Mouse (Mus musculus) embryonic facial prominence, embryonic 15.5 days (tissue): Measurements from ENCODE around the gene Cpd. TPM values are rescaled to one million over a fixed set of nuclear protein-coding genes. Genes with fewer than 3 reads are reported as not detected.
"Not testable (repeated sequence)": the region's sequence is repeated elsewhere in the genome, so short reads cannot be mapped to it uniquely, and the experiment has no call there.

Experiments
- ATAC-seq: fragments of 200-750 bp; cut with Nextera tagmentation; 2 replicates; pipeline ENCODE4 v1.8.0; 2017; ENCODE audit warnings: low read depth, moderate TSS enrichment; ENCODE audit not compliant: insufficient number of reproducible peaks, low FRiP score, low TSS enrichment
- H3K27ac ChIP-seq: fragments of 300-500 bp; sonication (generic); replicated peaks from 2 replicates; pipeline ENCODE4 v1.5.1; 2015; ENCODE audit warnings: mild to moderate bottlenecking, inconsistent platforms
- H3K27me3 ChIP-seq: fragments of 300-500 bp; sonication (generic); 2 replicates; pipeline ENCODE4 v1.6.1; 2015; ENCODE audit warnings: inconsistent platforms
- H3K36me3 ChIP-seq: fragments of 300-500 bp; sonication (generic); 2 replicates; pipeline ENCODE4 v1.6.1; 2015; ENCODE audit warnings: mild to moderate bottlenecking, inconsistent platforms
- H3K4me1 ChIP-seq: fragments of 300-500 bp; sonication (generic); 2 replicates; pipeline ENCODE4 v1.6.1; 2015; ENCODE audit warnings: inconsistent platforms
- H3K4me2 ChIP-seq: fragments of 300-500 bp; sonication (generic); replicated peaks from 2 replicates; pipeline ENCODE4 v1.6.1; 2015; ENCODE audit warnings: mild to moderate bottlenecking, inconsistent platforms
- H3K4me3 ChIP-seq: fragments of 300-500 bp; sonication (generic); replicated peaks from 2 replicates; pipeline ENCODE4 v1.5.1; 2015; ENCODE audit warnings: mild to moderate bottlenecking, inconsistent platforms
- H3K9ac ChIP-seq: fragments of 300-500 bp; sonication (generic); 2 replicates; pipeline ENCODE4 v1.6.1; 2015; ENCODE audit warnings: inconsistent platforms
- H3K9me3 ChIP-seq: fragments of 300-500 bp; sonication (generic); replicated peaks from 2 replicates; pipeline ENCODE4 v1.6.1; 2016; ENCODE audit warnings: inconsistent platforms
- WGBS: fragments of 180-500 bp; shearing (Covaris S2); methylation state at CpG from one replicate; pipeline ENCODE4 v1.1.7; 2015; 5-methylcytosine and 5-hydroxymethylcytosine counted together
- polyA plus RNA-seq: library from polyadenylated mRNA; unstranded; fragments of >200 nt; fragmentation: Nextera tagmentation; extraction: Ambion mirVana; gene quantifications from 2 replicates; pipeline ENCODE4 v1.2.1, GENCODE M21; 2015

Gene Cpd
- polyA plus RNA-seq, 1 experiment from 2014 or later, result 10.8 TPM

DNA sequence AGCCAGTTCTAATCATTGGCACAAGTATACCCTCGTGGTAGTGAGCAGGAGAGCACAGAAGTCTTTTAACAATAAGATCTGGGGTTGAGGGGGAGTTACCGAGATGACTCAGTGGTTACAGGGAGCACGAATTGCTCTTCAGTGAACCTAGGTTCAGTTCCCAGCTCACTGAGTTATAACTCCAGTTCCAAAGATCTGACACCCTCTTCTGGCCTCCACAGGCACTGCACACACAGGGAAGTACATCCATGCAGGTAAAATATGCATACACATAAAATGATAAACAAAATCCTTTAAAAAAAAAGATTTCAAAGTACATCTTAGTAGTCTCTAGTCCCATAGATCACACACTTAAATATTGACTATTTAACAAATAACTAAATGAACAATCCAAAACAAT is 29.2 kb downstream of the Cpd start:
- H3K4me2 ChIP-seq, result no peak overlapping the region
- no peaks in the 10 kb centered on the region for H3K27me3 ChIP-seq
- H3K9me3 ChIP-seq, result no peaks in the 10 kb centered on the region
- no peak overlapping the region for H3K4me3 ChIP-seq
- no peak for ATAC-seq
- H3K27ac ChIP-seq, result no peak overlapping the region
- no peaks in the 10 kb centered on the region for H3K4me1 ChIP-seq
- WGBS, result 82% methylated on average over 3 of the region's 3 CpGs
- no peak overlapping the region for H3K9ac ChIP-seq
- H3K36me3 ChIP-seq, result 0 out of 2 replicates have a peak, but pooled peaks cover 6% of the 10 kb centered on the region

DNA sequence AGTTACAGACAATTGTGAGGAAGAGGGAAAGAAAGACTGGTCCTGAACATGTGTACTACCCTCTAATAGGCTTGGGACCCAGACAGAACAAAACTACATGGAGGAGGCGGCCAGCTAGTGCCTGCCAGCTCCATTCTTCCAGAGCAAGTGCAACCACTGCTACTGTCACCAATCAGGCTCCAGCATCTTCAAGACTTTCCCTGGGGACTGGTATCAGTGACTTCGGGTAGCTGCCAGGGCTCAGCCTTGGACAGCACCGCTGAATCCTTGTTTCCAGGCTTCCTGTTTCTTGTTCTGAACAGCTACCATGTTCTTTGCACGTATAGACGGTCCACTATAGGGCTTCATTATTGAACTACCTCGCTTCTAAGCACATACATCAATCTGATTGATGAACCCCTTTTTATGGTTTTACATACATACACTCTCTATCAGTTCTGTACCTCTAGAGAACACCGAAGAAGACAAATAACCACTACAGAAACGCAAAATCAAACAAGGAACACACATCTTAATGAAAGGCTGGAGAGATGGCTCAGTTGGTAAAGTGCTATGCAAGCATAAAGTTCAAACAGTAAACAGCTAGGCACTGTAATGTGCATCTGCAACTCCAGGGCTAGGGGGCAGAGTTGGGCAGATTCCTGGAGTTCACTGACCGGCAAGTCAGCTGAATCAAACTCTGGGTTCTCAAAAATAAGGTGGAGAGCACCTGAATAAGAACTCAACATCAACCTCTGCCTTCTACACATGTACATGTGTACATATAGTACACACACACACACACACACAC is 35.9 kb downstream of the Cpd start:
- peaks cover 31% of the 10 kb centered on the region for H3K36me3 ChIP-seq
- no peak for ATAC-seq

DNA sequence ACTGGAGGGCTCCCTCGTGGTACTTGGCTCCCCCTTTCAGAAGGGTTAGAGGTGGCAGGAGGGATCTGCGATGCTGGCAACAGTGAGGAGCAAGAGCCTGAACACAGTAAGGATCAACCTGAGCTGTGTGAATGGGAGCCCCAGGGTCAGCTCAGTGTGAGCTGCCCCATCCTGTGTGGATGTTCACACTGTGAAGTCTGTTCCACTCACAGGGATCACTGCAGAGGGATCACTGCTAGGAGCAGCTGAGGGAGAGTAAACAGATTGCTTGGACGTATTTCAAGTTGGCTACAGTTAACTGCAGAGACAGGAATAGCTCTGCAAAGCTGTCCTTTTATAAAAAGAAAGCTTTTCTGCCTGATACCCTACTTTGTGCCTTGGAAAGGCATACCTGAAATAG is 37.4 kb downstream of the Cpd start:
- no peak overlapping the region for H3K9ac ChIP-seq
- ATAC-seq, result no peak
- no peaks in the 10 kb centered on the region for H3K27me3 ChIP-seq
- 49% methylated on average over 3 of the region's 3 CpGs for WGBS
- H3K4me3 ChIP-seq, result no peak overlapping the region
- H3K36me3 ChIP-seq, result peaks cover 38% of the 10 kb centered on the region
- no peaks in the 10 kb centered on the region for H3K4me1 ChIP-seq
- no peak overlapping the region for H3K4me2 ChIP-seq
- no peaks in the 10 kb centered on the region for H3K9me3 ChIP-seq
- H3K27ac ChIP-seq, result no peak overlapping the region

More for the DNA sequence above, 35.9 kb downstream of the Cpd start:
- 84% methylated on average over 9 of the region's 9 CpGs for WGBS
- H3K9ac ChIP-seq, result no peak overlapping the region
- H3K4me1 ChIP-seq, result no peaks in the 10 kb centered on the region
- H3K4me3 ChIP-seq, result no peak overlapping the region
- H3K27ac ChIP-seq, result no peak overlapping the region
- H3K4me2 ChIP-seq, result no peak overlapping the region
- no peaks in the 10 kb centered on the region for H3K27me3 ChIP-seq
- H3K9me3 ChIP-seq, result no peaks in the 10 kb centered on the region

DNA sequence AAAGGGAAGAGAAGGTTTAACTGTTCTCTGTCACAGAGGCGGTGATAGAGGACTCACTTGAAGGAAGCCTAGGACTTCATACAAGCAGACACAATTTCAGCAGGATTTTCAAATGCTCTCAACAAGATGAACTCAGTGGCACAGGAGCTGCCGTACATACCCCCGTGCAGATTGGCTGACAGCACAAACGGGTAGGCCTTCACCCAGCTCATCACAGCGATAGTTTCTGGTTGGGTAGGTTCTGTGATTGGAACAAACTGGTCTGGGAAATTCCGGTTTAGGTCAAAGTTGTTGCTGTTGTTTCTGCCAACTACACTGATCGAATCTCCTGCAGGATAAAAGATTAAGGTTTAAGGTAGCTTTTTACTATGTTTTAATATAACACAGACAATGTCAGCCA is 38.3 kb downstream of the Cpd start:
- H3K4me3 ChIP-seq, result no peak overlapping the region
- no peak overlapping the region for H3K4me2 ChIP-seq
- H3K27ac ChIP-seq, result no peak overlapping the region
- H3K9me3 ChIP-seq, result no peaks in the 10 kb centered on the region
- H3K4me1 ChIP-seq, result no peaks in the 10 kb centered on the region
- 84% methylated on average over 7 of the region's 7 CpGs for WGBS
- no peaks in the 10 kb centered on the region for H3K27me3 ChIP-seq
- peaks cover 40% of the 10 kb centered on the region for H3K36me3 ChIP-seq
- no peak for ATAC-seq
- H3K9ac ChIP-seq, result no peak overlapping the region

DNA sequence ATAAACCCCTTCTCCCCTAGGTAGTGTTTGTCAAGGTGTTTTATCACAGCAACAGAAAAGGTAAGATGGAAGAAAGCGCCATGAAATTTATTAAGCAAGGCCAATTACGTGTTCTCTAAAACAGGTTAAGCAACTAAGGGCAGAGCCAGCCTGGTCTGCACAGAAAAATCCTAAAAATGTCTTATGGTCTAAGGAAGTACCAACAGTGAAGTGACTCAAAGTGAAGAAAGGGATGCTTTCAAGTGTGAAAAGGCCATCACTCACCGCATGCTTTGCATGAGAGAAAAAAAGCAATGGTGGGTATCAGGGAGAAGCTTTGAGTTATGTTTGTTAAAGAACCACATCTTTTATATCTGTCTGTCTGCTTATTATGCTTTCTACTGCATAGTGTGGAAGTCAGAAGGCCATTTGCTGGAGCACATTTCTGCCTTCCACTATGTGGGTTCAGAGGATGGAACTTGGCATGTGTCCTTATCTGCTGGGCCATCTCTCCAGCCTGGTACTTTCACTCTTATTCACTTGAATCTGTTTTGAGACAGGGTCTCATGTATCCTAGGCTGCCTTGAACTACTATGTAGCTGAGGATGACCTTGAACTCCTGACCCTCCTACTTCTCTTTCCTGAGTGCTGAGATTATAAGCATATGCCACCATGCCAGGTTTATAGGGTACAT is 39.7 kb downstream of the Cpd start:
- Histone ChIP-seq H3K4me3 (no peak overlapping the region), H3K36me3 (peaks cover 35% of the 10 kb centered on the region), H3K27ac (no peak overlapping the region), H3K4me2 (no peak overlapping the region), H3K27me3 (no peaks in the 10 kb centered on the region), H3K9me3 (no peaks in the 10 kb centered on the region), H3K9ac (no peak overlapping the region), H3K4me1 (no peaks in the 10 kb centered on the region)
- WGBS, result 87% methylated on average over 3 of the region's 3 CpGs
- ATAC-seq, result no peak

DNA sequence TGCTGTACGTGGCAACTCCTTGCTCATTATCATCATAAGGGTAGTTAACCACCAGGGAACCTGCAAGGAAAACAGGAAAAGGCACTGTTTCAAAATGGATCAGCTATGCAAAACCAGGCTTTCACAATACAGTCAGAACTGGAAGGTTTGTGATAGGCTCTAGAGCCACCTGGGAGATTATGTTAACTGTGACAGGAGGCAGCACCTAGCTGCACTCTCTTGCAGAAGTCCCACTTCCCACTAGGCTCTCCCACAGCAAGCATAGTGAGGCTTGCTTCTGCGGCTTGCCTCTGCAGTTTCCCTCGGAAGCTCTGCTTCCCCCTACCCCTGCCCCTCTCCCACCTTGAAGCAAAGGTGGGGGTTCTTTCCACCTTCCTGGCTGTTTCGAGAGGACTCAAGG is 40.8 kb downstream of the Cpd start:
- H3K4me3 ChIP-seq, result no peak overlapping the region
- no peak overlapping the region for H3K4me2 ChIP-seq
- no peaks in the 10 kb centered on the region for H3K4me1 ChIP-seq
- no peak for ATAC-seq
- no peaks in the 10 kb centered on the region for H3K9me3 ChIP-seq
- peaks cover 40% of the 10 kb centered on the region for H3K36me3 ChIP-seq
- WGBS, result 80% methylated on average over 4 of the region's 4 CpGs
- H3K27me3 ChIP-seq, result no peaks in the 10 kb centered on the region
- H3K27ac ChIP-seq, result no peak overlapping the region
- H3K9ac ChIP-seq, result no peak overlapping the region

DNA sequence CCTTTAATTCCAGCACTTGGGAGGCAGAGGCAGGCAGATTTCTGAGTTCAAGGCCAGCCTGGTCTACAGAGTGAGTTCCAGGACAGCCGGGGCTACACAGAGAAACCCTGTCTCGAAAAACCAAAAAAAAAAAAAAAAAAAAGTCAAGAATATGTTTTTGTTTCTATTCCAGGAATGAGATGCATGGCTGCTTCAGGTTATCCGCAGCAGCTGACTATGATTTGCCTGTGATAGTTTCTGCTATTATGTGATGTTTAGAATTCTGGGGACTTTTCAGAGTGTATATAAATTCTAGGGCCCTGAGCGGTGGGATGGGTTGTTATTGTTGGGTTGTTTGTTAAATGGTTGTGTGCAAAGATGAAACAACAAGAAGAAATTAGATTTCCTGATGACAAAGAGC is 41.7 kb downstream of the Cpd start:
- H3K27me3 ChIP-seq, H3K4me1 ChIP-seq, H3K4me3 ChIP-seq, H3K4me2 ChIP-seq, H3K9me3 ChIP-seq, H3K9ac ChIP-seq, H3K27ac ChIP-seq, ATAC-seq: not testable (repeated sequence)
- H3K36me3 ChIP-seq, result peaks cover 38% of the 10 kb centered on the region
- WGBS, result 93% methylated on average over 4 of the region's 4 CpGs

DNA sequence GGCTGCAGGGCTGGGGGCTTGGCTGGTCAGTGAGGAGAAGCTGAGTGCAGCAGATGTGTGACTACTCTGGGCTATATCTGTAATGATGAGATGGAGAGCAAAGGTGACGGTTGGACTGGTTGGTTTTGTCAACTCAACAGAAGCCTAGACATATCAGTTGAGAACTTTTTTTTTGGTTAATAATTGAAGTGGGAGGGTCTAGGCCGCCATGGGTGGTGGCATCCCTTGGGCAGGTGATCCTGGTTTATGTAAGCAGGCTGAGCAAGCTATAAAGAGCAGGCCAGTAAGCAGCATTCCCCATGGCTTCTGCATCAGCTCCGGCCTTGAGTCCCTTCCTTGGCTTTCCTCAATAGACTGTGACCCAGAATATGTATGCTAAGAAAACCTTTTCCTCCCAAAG is 43.6 kb downstream of the Cpd start:
- Histone ChIP-seq H3K4me3 (no peak overlapping the region), H3K9me3 (no peaks in the 10 kb centered on the region), H3K4me2 (no peak overlapping the region), H3K36me3 (peaks cover 35% of the 10 kb centered on the region), H3K4me1 (no peaks in the 10 kb centered on the region), H3K27me3 (no peaks in the 10 kb centered on the region), H3K9ac (no peak overlapping the region), H3K27ac (no peak overlapping the region)
- no peak for ATAC-seq
- WGBS, result 92% methylated on average over 3 of the region's 3 CpGs

DNA sequence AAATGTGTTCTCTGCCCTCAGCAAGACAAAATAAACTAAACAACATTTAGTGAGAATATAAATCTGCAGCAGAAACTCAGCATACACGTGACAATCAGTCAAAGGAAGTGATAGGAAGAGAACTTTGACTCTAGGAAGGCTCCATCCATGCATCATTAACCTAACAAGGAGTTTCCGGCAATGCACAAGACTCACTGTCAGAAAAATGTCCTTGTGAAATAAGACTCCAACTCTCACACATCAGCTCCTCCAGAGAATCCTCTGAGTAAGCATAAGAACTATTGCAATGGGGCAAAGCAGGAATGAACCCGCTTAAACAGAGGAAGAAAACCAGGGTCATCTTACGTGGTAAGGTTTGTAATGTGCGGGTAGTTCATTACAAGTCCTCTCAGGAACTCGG is 49.6 kb downstream of the Cpd start:
- Histone ChIP-seq H3K27me3 (no peaks in the 10 kb centered on the region), H3K9me3 (no peaks in the 10 kb centered on the region), H3K9ac (no peak overlapping the region), H3K4me2 (no peak overlapping the region), H3K36me3 (peaks cover 28% of the 10 kb centered on the region), H3K27ac (no peak overlapping the region), H3K4me3 (no peak overlapping the region), H3K4me1 (no peaks in the 10 kb centered on the region)
- ATAC-seq, result no peak
- 86% methylated on average over 6 of the region's 6 CpGs for WGBS

DNA sequence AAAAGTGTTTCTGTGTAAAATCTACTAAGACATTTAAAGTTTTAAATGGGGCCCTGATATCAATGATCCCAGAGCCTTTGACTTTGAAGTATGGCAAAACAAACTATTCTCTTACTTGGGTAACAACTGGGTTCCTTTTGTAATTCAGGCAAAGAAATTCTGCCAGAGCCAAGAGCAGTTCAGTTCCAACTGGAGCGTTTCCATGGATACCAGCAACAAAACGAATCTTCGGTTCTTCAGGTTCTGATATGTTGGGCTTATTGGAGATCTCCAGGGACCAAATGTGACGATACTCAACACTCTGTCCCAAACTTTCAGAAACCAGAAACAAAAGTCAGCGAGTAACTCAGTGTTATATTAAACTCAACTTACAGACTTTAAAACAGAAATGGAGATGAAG is 51.5 kb downstream of the Cpd start:
- Histone ChIP-seq H3K9me3 (no peaks in the 10 kb centered on the region), H3K4me3 (no peak overlapping the region), H3K9ac (no peak overlapping the region), H3K4me1 (no peaks in the 10 kb centered on the region), H3K4me2 (no peak overlapping the region), H3K36me3 (peaks cover 34% of the 10 kb centered on the region), H3K27ac (no peak overlapping the region), H3K27me3 (no peaks in the 10 kb centered on the region)
- 90% methylated on average over 5 of the region's 5 CpGs for WGBS
- ATAC-seq, result no peak

DNA sequence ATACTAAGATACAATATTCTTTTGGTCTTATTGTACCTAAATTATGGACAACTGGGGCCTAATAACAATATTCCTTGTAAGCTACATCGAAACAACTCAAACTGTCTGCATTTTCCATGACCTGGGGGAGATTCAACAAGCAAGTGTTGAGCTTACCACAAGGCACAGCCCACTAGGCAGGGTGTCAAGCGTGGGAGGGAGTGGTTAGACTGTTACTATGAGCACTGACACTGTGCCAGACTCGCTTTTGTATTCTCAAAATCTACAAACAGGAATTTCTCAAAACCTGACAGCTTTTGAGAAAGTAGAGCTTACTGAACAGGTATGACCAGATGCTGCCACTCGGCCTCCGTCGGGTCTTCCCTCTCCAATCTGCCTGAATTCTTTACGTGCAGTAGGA is 55.5 kb downstream of the Cpd start:
- WGBS, result 67% methylated on average over 7 of the region's 7 CpGs
- H3K36me3 ChIP-seq, result peaks cover 28% of the 10 kb centered on the region
- no peak overlapping the region for H3K9ac ChIP-seq
- H3K4me1 ChIP-seq, result no peaks in the 10 kb centered on the region
- H3K27me3 ChIP-seq, result no peaks in the 10 kb centered on the region
- H3K4me2 ChIP-seq, result no peak overlapping the region
- H3K27ac ChIP-seq, result no peak overlapping the region
- no peak overlapping the region for H3K4me3 ChIP-seq
- ATAC-seq, result no peak
- H3K9me3 ChIP-seq, result no peaks in the 10 kb centered on the region

DNA sequence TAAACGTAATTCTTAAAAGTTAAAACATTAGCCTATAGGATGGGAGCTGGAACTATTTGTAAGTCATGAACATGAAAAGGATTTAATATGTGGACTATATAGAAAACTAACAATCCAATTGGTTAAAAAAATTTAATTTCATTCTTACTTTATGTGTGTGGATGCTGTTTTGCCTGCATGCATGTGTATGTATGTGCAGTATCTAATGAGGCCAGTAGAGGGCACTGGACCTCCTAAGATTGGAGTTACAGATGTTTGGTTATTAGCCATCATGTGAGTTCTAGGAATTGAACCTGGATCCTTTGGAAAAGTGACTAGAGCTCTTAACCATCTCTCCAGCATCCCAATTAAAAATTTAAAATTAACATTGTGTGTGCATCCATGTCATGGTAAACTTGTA is 57.6 kb downstream of the Cpd start:
- WGBS, result 91% methylated on average over 1 of the region's 1 CpGs

More for the DNA sequence above, 57.6 kb downstream of the Cpd start:
- H3K27ac ChIP-seq, result no peak overlapping the region
- no peak overlapping the region for H3K4me3 ChIP-seq
- no peak overlapping the region for H3K4me2 ChIP-seq
- H3K36me3 ChIP-seq, result peaks cover 41% of the 10 kb centered on the region
- ATAC-seq, result no peak
- no peaks in the 10 kb centered on the region for H3K9me3 ChIP-seq
- no peak overlapping the region for H3K9ac ChIP-seq
- no peaks in the 10 kb centered on the region for H3K27me3 ChIP-seq
- H3K4me1 ChIP-seq, result no peaks in the 10 kb centered on the region
